Mouse (Mus musculus): ENCODE measurements at regions not wholly inside any gene's neighbourhood (a gene's known extent, or its start where the extent isn't known, plus 50 kb on each side); places are given as distances from the start of the nearest gene placed in this dataset.

DNA sequence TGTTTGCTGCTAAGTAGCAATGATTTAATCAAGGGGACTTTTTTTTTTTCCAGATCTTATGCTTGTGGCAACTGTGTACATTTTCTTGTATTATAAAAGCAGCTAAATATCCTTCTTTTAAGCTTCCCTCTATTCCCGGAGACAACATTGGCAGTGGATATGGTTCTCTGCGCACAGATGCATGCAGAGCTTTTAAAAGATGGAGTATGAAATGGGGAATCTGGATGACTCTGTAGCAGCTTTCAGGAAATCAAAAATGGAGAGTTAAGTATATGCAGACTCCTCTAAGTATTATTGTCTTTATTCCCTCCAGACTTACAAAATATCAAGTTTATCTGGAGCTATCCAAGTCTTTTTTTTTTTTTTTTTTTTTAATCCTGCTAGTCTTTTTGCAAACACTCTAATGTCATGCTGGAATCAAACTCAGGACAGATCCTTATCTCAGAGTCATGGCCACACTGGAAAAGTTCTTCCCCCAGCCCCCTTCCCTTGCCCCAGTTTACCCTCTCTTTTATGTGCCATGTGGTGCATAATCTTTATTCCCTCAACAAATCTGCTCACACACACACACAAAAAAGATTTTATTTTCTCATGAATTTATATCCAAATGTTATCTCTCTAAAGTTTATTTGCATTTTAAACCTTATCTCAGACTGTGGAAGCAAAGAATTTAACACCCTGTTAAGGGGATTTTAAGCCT lies 1080.3 kb upstream of the Cdh6 start:
- TF ChIP-seq POLR2A (IDR thresholded peaks at IDR 0.05; ENCODE audit: extremely low read depth, insufficient read depth, low read length) (no peak), CTCF (IDR thresholded peaks at IDR 0.05; ENCODE audit: low read depth, low read length) (no peak)
- Histone ChIP-seq H3K4me3 (ENCODE audit: insufficient read depth, low read depth, low read length) (no peak overlapping the region), H3K9ac (ENCODE audit: low read depth, low read length) (no peak overlapping the region), H3K27me3 (ENCODE audit: control insufficient read depth, insufficient read depth, low read length) (no peaks in the 10 kb centered on the region), H3K4me1 (ENCODE audit: control insufficient read depth, insufficient read depth, low read length) (no peaks in the 10 kb centered on the region), H3K27ac (replicated peaks; ENCODE audit: insufficient read depth, low read depth, low read length) (no peak overlapping the region), H3K79me2 (ENCODE audit: control insufficient read depth, insufficient read depth, low read length) (no peaks in the 10 kb centered on the region), H3K36me3 (ENCODE audit: control insufficient read depth, insufficient read depth, low read length) (no peaks in the 10 kb centered on the region)
- no peak for DNase-seq (ENCODE audit: extremely low read depth, low read depth, low spot score)
- 88% methylated on average over 2 of the region's 2 CpGs for WGBS

DNA sequence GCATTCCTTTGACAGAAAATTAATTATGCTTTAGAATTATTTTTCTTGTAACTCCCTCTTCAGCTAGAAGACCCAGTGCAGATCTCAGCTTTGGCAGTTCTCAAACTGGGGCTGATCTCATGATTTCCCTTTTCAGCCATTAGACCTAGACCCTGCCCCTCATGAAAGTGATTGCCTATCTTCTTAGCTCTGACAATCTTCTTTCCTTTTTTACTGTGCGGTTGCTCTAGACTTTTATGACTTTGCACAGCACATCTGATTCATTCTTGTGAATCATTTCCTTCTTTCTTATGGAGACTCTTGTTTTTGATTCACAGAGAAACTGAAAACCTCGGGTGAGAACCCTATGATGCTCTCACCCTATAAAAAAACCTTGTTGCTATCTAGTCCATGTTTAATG lies 1078.3 kb upstream of the Cdh6 start:
- TF ChIP-seq CTCF (IDR thresholded peaks at IDR 0.05; ENCODE audit: low read depth, low read length) (no peak), POLR2A (IDR thresholded peaks at IDR 0.05; ENCODE audit: extremely low read depth, insufficient read depth, low read length) (no peak)
- 62% methylated on average over 2 of the region's 2 CpGs for WGBS

GRCm38 (mm10) chr15:14215236-14215635 lies 1041.8 kb upstream of the Cdh6 start:
- TF ChIP-seq POLR2A (IDR thresholded peaks at IDR 0.05; ENCODE audit: extremely low read depth, insufficient read depth, low read length): no peak
- TF ChIP-seq CTCF (IDR thresholded peaks at IDR 0.05; ENCODE audit: low read depth, low read length): no peak
- Histone ChIP-seq H3K27me3 (ENCODE audit: control insufficient read depth, insufficient read depth, low read length) (no peaks in the 10 kb centered on the region), H3K36me3 (ENCODE audit: control insufficient read depth, insufficient read depth, low read length) (no peaks in the 10 kb centered on the region), H3K79me2 (ENCODE audit: control insufficient read depth, insufficient read depth, low read length) (no peaks in the 10 kb centered on the region), H3K27ac (replicated peaks; ENCODE audit: insufficient read depth, low read depth, low read length) (no peak overlapping the region), H3K4me1 (ENCODE audit: control insufficient read depth, insufficient read depth, low read length) (no peaks in the 10 kb centered on the region), H3K9ac (ENCODE audit: low read depth, low read length) (no peak overlapping the region), H3K4me3 (ENCODE audit: insufficient read depth, low read depth, low read length) (no peak overlapping the region)
- 88% methylated on average over 8 of the region's 8 CpGs for WGBS
- no peak for DNase-seq (ENCODE audit: extremely low read depth, low read depth, low spot score)

More for the DNA sequence above, 1078.3 kb upstream of the Cdh6 start:
- Histone ChIP-seq H3K27me3 (ENCODE audit: control insufficient read depth, insufficient read depth, low read length) (no peaks in the 10 kb centered on the region), H3K79me2 (ENCODE audit: control insufficient read depth, insufficient read depth, low read length) (no peaks in the 10 kb centered on the region), H3K36me3 (ENCODE audit: control insufficient read depth, insufficient read depth, low read length) (no peaks in the 10 kb centered on the region), H3K9ac (ENCODE audit: low read depth, low read length) (no peak overlapping the region), H3K27ac (replicated peaks; ENCODE audit: insufficient read depth, low read depth, low read length) (no peak overlapping the region), H3K4me3 (ENCODE audit: insufficient read depth, low read depth, low read length) (no peak overlapping the region), H3K4me1 (ENCODE audit: control insufficient read depth, insufficient read depth, low read length) (no peaks in the 10 kb centered on the region)
- DNase-seq (ENCODE audit: extremely low read depth, low read depth, low spot score): no peak

DNA sequence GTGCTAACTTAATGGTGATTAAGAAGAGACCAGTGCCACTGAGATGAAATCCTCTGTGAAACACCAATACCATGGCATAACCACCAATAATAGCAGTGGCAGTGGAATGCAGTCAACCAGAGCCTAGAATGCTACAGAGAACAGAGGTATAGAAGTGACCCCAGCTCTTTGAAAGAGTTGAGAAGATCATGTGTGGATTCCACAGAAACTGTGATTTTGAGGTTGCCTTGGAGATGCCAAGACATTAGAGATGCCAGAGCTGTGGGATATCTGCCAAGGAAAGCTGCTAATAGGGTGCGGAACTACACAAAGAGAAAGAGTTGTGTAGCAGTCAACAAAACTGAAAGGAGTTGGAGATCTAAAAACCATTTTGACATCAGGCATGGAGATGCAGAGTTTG lies 1041.3 kb upstream of the Cdh6 start:
- TF ChIP-seq CTCF (IDR thresholded peaks at IDR 0.05; ENCODE audit: low read depth, low read length): no peak
- TF ChIP-seq POLR2A (IDR thresholded peaks at IDR 0.05; ENCODE audit: extremely low read depth, insufficient read depth, low read length): no peak

DNA sequence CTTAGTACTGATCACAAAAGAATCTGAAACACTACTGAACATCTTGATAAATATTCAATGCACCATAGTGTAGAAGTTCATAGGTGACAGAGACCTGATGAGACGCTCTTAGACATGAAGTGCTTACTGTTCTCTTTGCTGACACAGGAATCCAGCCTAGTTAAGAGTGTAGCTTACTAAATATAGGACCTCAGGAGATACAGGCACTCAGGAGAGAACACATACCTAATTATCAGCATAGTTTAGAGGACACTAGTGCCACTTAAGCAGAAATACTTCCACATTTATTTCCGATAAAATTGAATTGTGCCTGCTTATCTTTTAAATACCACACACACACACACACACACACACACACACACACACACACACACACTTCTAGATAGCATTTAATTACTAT lies 1004.0 kb upstream of the Cdh6 start:
- WGBS: 82% methylated on average over 2 of the region's 2 CpGs
- Histone ChIP-seq H3K79me2 (ENCODE audit: control insufficient read depth, insufficient read depth, low read length) (no peaks in the 10 kb centered on the region), H3K4me1 (ENCODE audit: control insufficient read depth, insufficient read depth, low read length) (no peaks in the 10 kb centered on the region), H3K27me3 (ENCODE audit: control insufficient read depth, insufficient read depth, low read length) (no peaks in the 10 kb centered on the region), H3K27ac (replicated peaks; ENCODE audit: insufficient read depth, low read depth, low read length) (no peak overlapping the region), H3K9ac (ENCODE audit: low read depth, low read length) (no peak overlapping the region), H3K36me3 (ENCODE audit: control insufficient read depth, insufficient read depth, low read length) (no peaks in the 10 kb centered on the region), H3K4me3 (ENCODE audit: insufficient read depth, low read depth, low read length) (no peak overlapping the region)
- TF ChIP-seq POLR2A (IDR thresholded peaks at IDR 0.05; ENCODE audit: extremely low read depth, insufficient read depth, low read length): no peak
- no peak for TF ChIP-seq CTCF (IDR thresholded peaks at IDR 0.05; ENCODE audit: low read depth, low read length)
- DNase-seq (ENCODE audit: extremely low read depth, low read depth, low spot score): no peak

More for the DNA sequence above, 1041.3 kb upstream of the Cdh6 start:
- 94% methylated on average over 1 of the region's 1 CpGs for WGBS
- DNase-seq (ENCODE audit: extremely low read depth, low read depth, low spot score): no peak
- H3K4me1 ChIP-seq (ENCODE audit: control insufficient read depth, insufficient read depth, low read length): no peaks in the 10 kb centered on the region
- H3K9ac ChIP-seq (ENCODE audit: low read depth, low read length): no peak overlapping the region
- no peaks in the 10 kb centered on the region for H3K79me2 ChIP-seq (ENCODE audit: control insufficient read depth, insufficient read depth, low read length)
- H3K27ac ChIP-seq (replicated peaks; ENCODE audit: insufficient read depth, low read depth, low read length): no peak overlapping the region
- no peaks in the 10 kb centered on the region for H3K36me3 ChIP-seq (ENCODE audit: control insufficient read depth, insufficient read depth, low read length)
- H3K4me3 ChIP-seq (ENCODE audit: insufficient read depth, low read depth, low read length): no peak overlapping the region
- H3K27me3 ChIP-seq (ENCODE audit: control insufficient read depth, insufficient read depth, low read length): no peaks in the 10 kb centered on the region

DNA sequence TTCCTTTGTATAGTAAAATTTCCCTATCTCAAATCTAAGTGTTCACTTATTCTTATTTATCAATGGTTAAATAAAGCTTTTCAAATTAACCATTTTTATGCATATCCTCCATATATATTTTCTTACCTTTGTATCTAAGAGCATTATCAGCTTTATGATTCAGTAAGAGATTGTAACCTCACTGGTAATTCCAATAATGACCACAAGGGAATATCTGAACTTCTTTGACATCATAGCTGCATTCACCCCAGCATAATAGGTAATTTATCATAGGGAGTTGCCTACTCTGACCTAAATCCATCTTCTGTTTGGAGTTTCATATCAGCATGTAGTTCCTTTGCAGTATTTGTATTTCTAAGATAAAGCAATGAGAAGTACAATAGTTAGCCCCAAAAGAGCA lies 963.9 kb upstream of the Cdh6 start:
- H3K9ac ChIP-seq (ENCODE audit: low read depth, low read length): no peak overlapping the region
- H3K36me3 ChIP-seq (ENCODE audit: control insufficient read depth, insufficient read depth, low read length): no peaks in the 10 kb centered on the region
- H3K27me3 ChIP-seq (ENCODE audit: control insufficient read depth, insufficient read depth, low read length): no peaks in the 10 kb centered on the region
- no peaks in the 10 kb centered on the region for H3K4me1 ChIP-seq (ENCODE audit: control insufficient read depth, insufficient read depth, low read length)
- TF ChIP-seq CTCF (IDR thresholded peaks at IDR 0.05; ENCODE audit: low read depth, low read length) (no peak), POLR2A (IDR thresholded peaks at IDR 0.05; ENCODE audit: extremely low read depth, insufficient read depth, low read length) (no peak)
- DNase-seq (ENCODE audit: extremely low read depth, low read depth, low spot score): no peak
- no peak overlapping the region for H3K4me3 ChIP-seq (ENCODE audit: insufficient read depth, low read depth, low read length)
- H3K27ac ChIP-seq (replicated peaks; ENCODE audit: insufficient read depth, low read depth, low read length): no peak overlapping the region
- H3K79me2 ChIP-seq (ENCODE audit: control insufficient read depth, insufficient read depth, low read length): no peaks in the 10 kb centered on the region

Measured in liver, adult 2 months (tissue).